Mouse (Mus musculus): ENCODE measurements at regions not wholly inside any gene's neighbourhood (a gene's known extent, or its start where the extent isn't known, plus 50 kb on each side); places are given as distances from the start of the nearest gene placed in this dataset.

DNA sequence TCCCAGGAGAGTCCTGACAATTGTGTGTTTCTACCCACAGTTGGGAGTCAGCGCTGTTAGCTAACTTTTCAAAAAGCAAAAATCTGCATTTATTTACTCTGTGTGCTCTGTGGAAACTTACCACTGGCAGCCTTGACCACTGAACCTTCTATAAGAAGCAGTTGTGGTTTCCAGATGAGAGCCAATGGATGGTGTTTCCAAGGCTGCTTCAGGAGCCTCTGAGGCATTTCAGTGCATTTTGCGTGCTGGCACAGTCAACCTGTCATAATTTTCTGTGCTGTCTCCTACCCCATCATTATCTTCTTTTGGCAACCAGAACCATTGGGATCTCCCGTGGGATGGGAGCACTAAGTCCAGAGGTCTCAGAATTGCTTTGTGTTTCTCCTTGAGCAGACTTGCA, 60.3 kb downstream of the 4930544G11Rik start:
- no peak for DNase-seq (ENCODE audit: low spot score)

- no peak for DNase-seq (ENCODE audit: low spot score)
Measured at GRCm38 (mm10) chr6:66023531-66023930, 71.1 kb downstream of the 4930544G11Rik start.

DNA sequence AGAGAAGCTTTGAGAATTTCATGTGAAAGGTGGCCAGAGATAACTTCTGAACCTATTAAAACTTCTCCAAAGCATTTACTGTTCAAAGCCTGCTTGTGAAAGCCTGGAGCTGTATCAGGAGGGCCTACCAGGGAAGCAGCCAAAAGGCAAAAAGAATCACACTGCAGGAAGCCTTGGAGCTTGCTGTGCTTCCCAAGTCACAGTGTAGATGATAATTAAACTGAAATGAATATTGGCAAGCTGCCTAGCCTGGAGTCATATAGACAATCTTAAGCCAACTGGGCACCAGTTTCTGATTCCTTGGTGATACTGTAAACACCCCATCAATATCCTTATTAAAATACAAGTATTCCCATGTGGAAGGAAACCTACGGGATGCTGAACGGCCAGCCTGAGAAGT, 84.4 kb downstream of the 4930544G11Rik start:
- DNase-seq (ENCODE audit: low spot score), result no peak

- DNase-seq (ENCODE audit: low spot score), result no peak
Measured at GRCm38 (mm10) chr6:66051852-66052251, 99.4 kb downstream of the 4930544G11Rik start.

- no peak for DNase-seq (ENCODE audit: low spot score)
Measured at GRCm38 (mm10) chr6:66052386-66052785, 100.0 kb downstream of the 4930544G11Rik start.

DNA sequence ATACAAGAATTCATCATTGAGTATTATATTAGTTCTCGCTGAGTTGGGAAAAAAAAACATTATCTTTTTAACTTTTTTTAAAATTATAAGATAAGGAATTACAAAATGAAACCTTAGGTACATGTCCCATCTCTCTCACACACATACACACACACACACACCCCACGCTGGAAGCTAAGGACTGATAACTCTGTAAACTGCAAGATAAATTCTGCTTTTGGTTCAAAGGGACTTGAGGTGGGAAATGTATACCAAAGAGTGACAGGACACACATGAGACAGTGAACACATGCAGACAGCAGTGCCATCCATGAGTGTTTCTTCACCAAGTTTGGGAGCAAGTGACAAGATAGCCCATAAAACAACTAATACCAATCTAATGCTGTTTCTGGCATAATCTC, 100.8 kb downstream of the 4930544G11Rik start:
- DNase-seq (ENCODE audit: low spot score), result no peak

- DNase-seq (ENCODE audit: low spot score), result no peak
Measured at GRCm38 (mm10) chr6:66068874-66069273, 116.5 kb downstream of the 4930544G11Rik start.

DNA sequence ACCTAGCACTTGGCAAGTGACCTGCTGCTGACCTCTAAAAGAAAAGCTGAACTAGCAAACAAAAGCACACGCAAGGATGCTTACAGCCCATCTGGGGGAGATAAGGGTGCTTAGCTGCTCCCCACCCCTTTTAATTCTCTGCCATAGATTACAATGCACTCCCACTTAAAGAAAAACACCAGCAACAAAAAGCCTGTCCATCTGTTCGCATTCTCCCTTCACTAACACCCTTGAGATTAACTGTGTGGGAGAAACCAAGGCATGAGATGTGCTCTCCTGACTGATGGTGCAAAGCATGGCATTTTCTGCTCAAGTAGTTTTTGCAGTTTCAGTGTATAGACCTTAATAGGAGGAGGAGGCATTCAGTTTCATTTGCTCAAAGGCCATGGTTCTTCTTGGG, 125.0 kb downstream of the 4930544G11Rik start:
- no peak for DNase-seq (ENCODE audit: low spot score)

DNA sequence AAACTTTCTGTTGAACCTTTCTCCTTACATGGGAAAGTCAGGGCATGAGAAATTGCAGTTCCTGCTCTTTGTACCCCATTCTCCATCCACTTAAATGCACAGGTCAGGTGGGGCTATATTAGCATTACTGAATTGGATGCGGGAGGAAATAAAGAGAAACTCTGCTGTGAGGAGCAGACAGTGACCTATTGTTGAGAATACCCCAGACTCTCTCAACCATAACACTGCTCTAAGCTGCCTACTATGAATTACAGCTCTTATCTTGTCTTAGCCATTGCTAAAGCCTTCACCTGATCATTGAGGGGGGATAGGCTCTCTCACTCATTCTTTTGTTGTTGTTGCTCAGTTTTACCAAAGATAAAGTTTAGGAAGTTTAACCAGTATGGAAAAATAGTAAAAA, 126.4 kb downstream of the 4930544G11Rik start:
- no peak for DNase-seq (ENCODE audit: low spot score)

DNA sequence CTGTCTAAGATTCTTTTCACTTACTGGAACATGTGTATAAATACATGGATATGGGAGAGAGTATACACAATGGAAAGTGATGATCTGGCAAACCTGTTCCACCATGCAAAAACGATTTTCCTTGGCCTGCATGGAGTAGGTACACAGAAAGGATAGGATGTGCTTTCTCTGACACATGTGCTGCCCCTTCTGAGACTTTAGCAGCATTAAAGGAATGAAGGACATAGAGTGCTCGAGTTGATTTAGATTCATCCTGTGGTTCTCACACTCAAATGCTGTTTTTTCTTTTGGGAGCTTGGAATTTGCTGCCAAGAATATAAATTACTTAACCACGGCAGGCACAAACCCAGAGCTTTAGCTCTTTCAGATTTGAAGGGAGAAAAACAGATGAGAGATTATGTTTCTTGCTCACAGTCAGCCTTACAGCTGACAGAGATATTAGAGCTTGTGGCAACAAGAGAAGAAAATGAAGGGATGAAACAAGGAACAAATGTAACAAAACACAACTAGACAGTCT, 149.2 kb downstream of the 4930544G11Rik start:
- DNase-seq (ENCODE audit: low spot score), result no peak

DNA sequence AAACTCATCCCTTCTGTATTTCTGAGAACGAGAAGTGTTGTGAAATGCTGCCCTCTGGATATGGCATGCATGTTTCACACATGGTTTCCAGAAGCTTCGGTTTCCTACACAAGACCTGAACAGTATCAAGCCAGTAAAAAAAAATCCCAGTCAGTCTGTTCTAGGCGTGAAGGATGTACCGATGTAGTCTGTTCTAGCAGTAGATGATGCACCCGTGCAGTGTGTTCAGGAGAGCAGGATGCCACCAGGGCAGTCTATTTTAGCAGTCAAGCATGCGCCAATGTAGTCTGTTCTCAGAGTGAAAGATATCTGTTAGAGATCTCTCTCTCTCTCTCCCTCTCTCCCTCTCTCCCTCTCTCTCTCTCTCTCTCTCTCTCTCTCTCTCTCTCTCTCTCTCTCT, 162.0 kb downstream of the 4930544G11Rik start:
- no peak for DNase-seq (ENCODE audit: low spot score)

GRCm38 (mm10) chr6:66121479-66122183, 169.2 kb downstream of the 4930544G11Rik start:
- DNase-seq (ENCODE audit: low spot score), result no peak

DNA sequence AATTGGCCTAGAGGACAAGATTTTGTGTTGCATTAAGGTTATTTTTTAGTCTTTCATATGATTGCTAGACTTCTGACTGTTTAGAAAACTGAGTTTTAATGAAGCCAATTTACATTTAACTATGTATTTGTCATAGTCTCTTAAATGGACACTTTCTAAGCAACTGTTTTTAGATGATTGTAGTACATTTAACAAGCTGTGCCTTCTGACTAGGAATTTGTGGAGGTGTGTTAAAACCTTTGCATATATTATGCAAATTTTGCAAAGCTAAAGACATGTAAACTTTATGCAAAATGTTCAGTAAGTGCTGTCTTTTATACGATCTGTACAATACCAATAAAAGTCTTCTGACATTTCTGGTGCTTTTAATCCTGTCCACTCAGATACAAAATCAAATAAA, 171.9 kb downstream of the 4930544G11Rik start:
- no peak for DNase-seq (ENCODE audit: low spot score)

DNA sequence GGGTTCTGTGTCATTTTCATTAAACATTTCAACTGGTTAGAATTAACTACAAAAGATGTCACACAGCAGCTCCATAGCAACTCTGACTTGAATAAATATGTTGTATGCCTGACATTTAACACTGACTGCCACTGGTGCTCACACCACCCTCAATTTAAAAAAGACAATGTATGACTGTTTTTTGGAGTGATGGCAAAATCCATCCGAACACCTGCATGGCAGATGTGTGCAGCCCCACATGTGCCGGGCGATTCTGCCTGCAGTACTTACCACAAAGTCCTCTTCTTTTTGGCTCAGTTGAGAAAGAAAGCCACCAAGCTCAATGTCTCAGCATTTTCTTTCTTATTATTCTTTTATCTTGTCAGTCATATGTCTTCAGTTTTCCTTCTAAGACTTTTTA, 199.4 kb downstream of the 4930544G11Rik start:
- no peak for DNase-seq (ENCODE audit: low spot score)

GRCm38 (mm10) chr6:66154831-66155230, 202.4 kb downstream of the 4930544G11Rik start:
- no peak for DNase-seq (ENCODE audit: low spot score)

GRCm38 (mm10) chr6:66160805-66161204, 208.4 kb downstream of the 4930544G11Rik start:
- DNase-seq (ENCODE audit: low spot score), result no peak

DNA sequence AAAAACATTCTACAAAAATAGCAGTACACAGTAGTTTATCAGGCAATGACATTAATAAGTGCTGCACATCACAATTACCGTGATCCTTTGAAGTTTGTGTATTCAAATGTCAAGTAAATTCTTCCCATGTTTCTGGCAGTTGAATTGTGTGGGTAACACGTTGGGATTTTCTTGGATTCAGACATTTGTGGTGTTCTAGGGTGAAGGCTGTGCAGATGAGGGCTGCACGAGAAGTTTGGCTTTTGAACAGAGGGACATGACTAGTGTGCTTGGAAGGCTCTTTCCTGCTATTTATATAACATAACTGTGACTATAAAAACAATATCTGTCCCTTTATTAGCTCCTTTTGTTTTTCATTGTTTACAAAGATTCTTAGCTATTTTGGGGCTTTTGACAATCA, 216.5 kb downstream of the 4930544G11Rik start:
- DNase-seq (ENCODE audit: low spot score), result no peak

DNA sequence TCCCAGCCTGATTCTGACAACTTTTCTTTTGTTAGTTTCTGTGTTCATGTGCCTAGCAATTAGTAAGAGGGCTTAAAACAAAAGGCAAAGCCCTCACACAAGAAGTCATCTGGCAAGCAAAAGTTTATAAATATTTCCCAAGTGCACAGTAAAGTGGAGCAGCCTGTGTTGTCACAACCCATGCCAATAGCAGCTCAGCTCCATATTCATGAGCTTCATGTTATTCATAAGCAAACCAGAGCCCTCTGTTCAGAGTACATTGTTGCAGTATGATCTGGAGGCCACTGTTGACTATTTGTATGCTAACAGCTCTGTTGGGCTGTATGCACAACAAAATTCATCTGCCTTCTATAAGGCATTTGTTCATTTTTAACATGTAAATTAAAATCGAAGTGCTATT, 245.6 kb downstream of the 4930544G11Rik start:
- DNase-seq (ENCODE audit: low spot score), result peak; percentile 2

- DNase-seq (ENCODE audit: low spot score), result no peak
Measured at GRCm38 (mm10) chr6:66200136-66200790, 247.9 kb downstream of the 4930544G11Rik start.

DNA sequence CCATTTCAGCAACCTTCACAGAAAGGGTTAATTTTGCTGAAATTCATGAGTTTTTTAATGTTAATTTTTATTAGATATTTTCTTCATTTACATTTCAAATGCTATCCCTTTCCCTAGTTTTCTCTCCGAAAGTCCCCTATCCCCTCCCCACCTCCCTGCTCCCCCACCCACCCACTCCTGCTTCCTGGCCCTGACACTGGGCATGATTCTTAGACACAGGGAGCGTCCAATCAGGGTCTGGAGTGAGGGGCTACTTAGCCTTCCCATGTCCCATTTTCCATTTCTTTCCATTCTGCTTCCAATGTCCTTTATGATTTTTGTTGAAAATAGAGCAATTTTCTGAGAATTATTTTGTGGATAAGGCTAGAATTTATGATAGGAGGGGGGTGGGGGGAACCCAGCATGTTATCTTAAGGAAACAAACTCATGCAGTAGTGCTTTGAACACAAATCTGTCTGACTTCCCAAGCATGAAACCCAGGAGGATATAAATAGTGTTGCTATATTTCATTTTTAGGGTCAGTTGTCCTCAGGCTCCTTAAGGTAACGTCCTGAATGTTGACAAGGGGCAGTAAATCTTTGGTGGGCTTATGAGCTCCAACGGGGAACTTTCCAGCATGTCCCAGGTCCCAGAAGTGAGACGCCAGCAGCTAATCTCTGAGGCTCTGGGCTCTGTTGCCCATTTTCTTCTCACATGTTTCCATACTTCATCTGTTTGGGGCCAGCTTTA, 254.0 kb downstream of the 4930544G11Rik start:
- no peak for DNase-seq (ENCODE audit: low spot score)

DNA sequence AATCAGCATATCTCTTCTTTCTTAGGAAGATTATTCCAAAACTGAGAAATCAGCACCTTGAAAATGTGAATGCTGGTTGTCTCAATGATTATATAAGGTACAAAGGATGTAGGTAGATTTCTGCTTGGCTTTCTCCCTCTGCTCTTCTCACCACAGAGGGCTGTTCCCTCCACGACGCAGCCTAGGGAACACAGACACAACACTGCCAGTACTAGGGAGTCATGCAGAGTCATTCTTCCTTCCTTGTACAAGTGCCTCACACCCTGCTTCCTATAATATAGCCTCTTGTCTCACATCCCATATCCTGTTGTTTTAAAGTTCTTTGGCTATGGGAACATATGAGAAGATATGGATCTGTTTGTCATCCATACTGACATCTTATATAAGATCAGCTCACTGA, 265.1 kb downstream of the 4930544G11Rik start:
- no peak for DNase-seq (ENCODE audit: low spot score)

- DNase-seq (ENCODE audit: low spot score), result no peak
Measured at GRCm38 (mm10) chr6:66224164-66224903, 271.9 kb downstream of the 4930544G11Rik start.

All from lung, postnatal 25 days (tissue).